Mouse (Mus musculus): ENCODE results near the gene Ptprj. TPM values are rescaled to one million over a fixed set of nuclear protein-coding genes. Genes with fewer than 3 reads are reported as not detected.
"Not testable (repeated sequence)": the region's sequence is repeated elsewhere in the genome, so short reads cannot be mapped to it uniquely, and the experiment has no call there.

The Ptprj gene
- polyA plus RNA-seq, 1 experiment from 2014 or later = 2.8 TPM

- not testable (repeated sequence) for H3K9ac ChIP-seq; ATAC-seq (ENCODE audit: insufficient number of reproducible peaks, insufficient read depth, low FRiP score, low TSS enrichment, low read depth); H3K36me3 ChIP-seq; H3K4me2 ChIP-seq; H3K27ac ChIP-seq; H3K27me3 ChIP-seq; H3K9me3 ChIP-seq; H3K4me3 ChIP-seq; H3K4me1 ChIP-seq
- WGBS = 90% methylated on average over 1 of the region's 5 CpGs
Measured at GRCm38 (mm10) chr2:90437453-90437852, 143.0 kb downstream of the Ptprj start.

GRCm38 (mm10) chr2:90429782-90430181, 150.7 kb downstream of the Ptprj start:
- ATAC-seq (ENCODE audit: insufficient number of reproducible peaks, insufficient read depth, low FRiP score, low TSS enrichment, low read depth); H3K4me2 ChIP-seq; H3K9me3 ChIP-seq; H3K4me3 ChIP-seq; H3K27ac ChIP-seq; H3K27me3 ChIP-seq; H3K4me1 ChIP-seq; H3K36me3 ChIP-seq; H3K9ac ChIP-seq: not testable (repeated sequence)
- WGBS = no CpG with 5 or more reads among the region's 4 CpGs

DNA sequence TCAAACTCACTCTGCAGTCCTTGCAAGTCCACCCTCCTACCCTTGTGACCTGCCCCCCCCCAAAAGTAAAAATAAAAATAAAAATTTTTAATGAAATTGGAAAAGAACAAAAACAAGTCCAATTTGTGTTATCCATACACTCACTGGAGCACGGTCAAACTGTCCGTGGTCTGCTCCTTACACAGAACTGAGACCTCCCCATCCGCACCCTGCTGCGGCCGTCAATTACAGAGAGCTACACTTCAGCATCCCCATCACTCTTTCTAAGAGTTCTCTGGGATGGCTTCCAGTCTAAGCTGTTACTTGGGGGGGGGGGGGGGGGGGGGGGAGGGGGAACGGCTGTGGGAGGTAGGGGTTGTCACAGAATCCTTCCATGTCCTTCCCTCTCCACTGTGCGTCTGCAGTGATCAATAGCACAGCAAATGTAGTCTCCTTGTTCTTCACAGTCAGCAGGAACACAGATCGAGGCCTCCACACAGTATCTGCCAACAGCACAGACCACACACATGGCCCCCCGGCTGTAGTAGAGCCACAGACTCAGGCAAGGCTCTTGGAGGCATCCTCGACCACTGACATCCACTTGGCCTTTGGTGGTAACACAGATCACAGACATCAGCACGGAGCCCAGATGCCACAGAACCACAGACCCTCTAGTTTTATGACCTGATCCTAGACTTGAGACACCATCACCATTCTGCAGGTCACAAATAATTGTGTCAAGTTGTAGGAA, 151.3 kb downstream of the Ptprj start:
- H3K27me3 ChIP-seq; H3K9ac ChIP-seq; H3K27ac ChIP-seq; H3K4me2 ChIP-seq; H3K9me3 ChIP-seq; H3K36me3 ChIP-seq; H3K4me3 ChIP-seq; ATAC-seq (ENCODE audit: insufficient number of reproducible peaks, insufficient read depth, low FRiP score, low TSS enrichment, low read depth); H3K4me1 ChIP-seq: not testable (repeated sequence)
- WGBS = 78% methylated on average over 1 of the region's 11 CpGs

- H3K36me3 ChIP-seq; H3K9me3 ChIP-seq; H3K27me3 ChIP-seq; H3K4me3 ChIP-seq; H3K9ac ChIP-seq; H3K4me1 ChIP-seq; H3K27ac ChIP-seq; ATAC-seq (ENCODE audit: insufficient number of reproducible peaks, insufficient read depth, low FRiP score, low TSS enrichment, low read depth); H3K4me2 ChIP-seq: not testable (repeated sequence)
- no CpG with 5 or more reads among the region's 4 CpGs for WGBS
Measured at GRCm38 (mm10) chr2:90424937-90425336, 155.5 kb downstream of the Ptprj start.

GRCm38 (mm10) chr2:90422282-90422681, 158.2 kb downstream of the Ptprj start:
- WGBS = 87% methylated on average over 6 of the region's 6 CpGs
- H3K4me3 ChIP-seq; H3K9ac ChIP-seq; H3K9me3 ChIP-seq; H3K36me3 ChIP-seq; H3K4me2 ChIP-seq; H3K27me3 ChIP-seq; H3K27ac ChIP-seq; H3K4me1 ChIP-seq; ATAC-seq (ENCODE audit: insufficient number of reproducible peaks, insufficient read depth, low FRiP score, low TSS enrichment, low read depth): not testable (repeated sequence)

GRCm38 (mm10) chr2:90414110-90414821, 166.2 kb downstream of the Ptprj start:
- H3K9me3 ChIP-seq; H3K9ac ChIP-seq; ATAC-seq (ENCODE audit: insufficient number of reproducible peaks, insufficient read depth, low FRiP score, low TSS enrichment, low read depth); H3K4me1 ChIP-seq; H3K27ac ChIP-seq; H3K36me3 ChIP-seq; H3K4me2 ChIP-seq; H3K27me3 ChIP-seq; H3K4me3 ChIP-seq: not testable (repeated sequence)
- WGBS = 62% methylated on average over 4 of the region's 4 CpGs

GRCm38 (mm10) chr2:90398633-90399107, 181.8 kb downstream of the Ptprj start, which contains the start of gene Olfr1274-ps:
Olfr1274-ps (plus strand) TSS chr2:90398683.
- not testable (repeated sequence) for ATAC-seq (ENCODE audit: insufficient number of reproducible peaks, insufficient read depth, low FRiP score, low TSS enrichment, low read depth); H3K4me3 ChIP-seq; H3K36me3 ChIP-seq; H3K9me3 ChIP-seq; H3K27me3 ChIP-seq; H3K9ac ChIP-seq; H3K27ac ChIP-seq; H3K4me1 ChIP-seq; H3K4me2 ChIP-seq
- 76% methylated on average over 5 of the region's 7 CpGs for WGBS

Other genes with a start within 250 kb of the Ptprj start
- gene Olfr1274-ps, start 182.0 kb downstream of the Ptprj start, polyA plus RNA-seq (2015; fragmentation: Nextera tagmentation; extraction: Ambion mirVana) = 0.22 TPM in 1 of 2 replicates, not detected in the other
- 43.6 and 44.6 TPM in 2 replicates for gene Nup160, start 96.6 kb upstream of the Ptprj start, polyA plus RNA-seq (2015; fragmentation: Nextera tagmentation; extraction: Ambion mirVana)
- gene Fnbp4, start 164.7 kb upstream of the Ptprj start, polyA plus RNA-seq (2015; fragmentation: Nextera tagmentation; extraction: Ambion mirVana) = 136 and 139 TPM in 2 replicates
- 1.9 and 2.0 TPM in 2 replicates for gene Agbl2, start 202.1 kb upstream of the Ptprj start, polyA plus RNA-seq (2015; fragmentation: Nextera tagmentation; extraction: Ambion mirVana)

Measured in embryonic facial prominence, embryonic 13.5 days (tissue).